Mouse (Mus musculus) Patski (cell line): ENCODE measurements around the gene Krt9. TPM values are rescaled to one million over a fixed set of nuclear protein-coding genes. Genes with fewer than 3 reads are reported as not detected.
A peak's percentile ranks its signal among the peaks of the same experiment; 100 is the strongest.
"Not testable (repeated sequence)": the region's sequence is repeated elsewhere in the genome, so short reads cannot be mapped to it uniquely, and the experiment has no call there.

ENCODE experiments used
- ATAC-seq: fragments of 100-300 bp; one replicate; pipeline ENCODE4 v1.8.0; 2021
- CTCF ChIA-PET: fragments of 350-600 bp; sonication (Branson Sonifier 250); formaldehyde crosslinking; loops from one replicate; lab custom pipeline; 2022; ENCODE audit warnings: inconsistent platforms; lab: Charles Lee
- POLR2A ChIA-PET: fragments of 350-600 bp; sonication (Branson Sonifier 250); formaldehyde crosslinking; loops from one replicate; lab custom pipeline; 2022; ENCODE audit warnings: antibody characterized with exemption, inconsistent platforms; lab: Charles Lee
- DNase-seq: peaks from one replicate; pipeline ENCODE4 v3.0.0-alpha.2; 2011; ENCODE audit warnings: low read depth, low spot score
- H3K27me3 ChIP-seq: fragments of 371-371 bp; one replicate; pipeline ENCODE4 v1.5.1; 2021
- CTCF ChIP-seq: fragments of 100-300 bp; IDR thresholded peaks from one replicate; pipeline ENCODE4 v1.5.1; 2021
- in situ Hi-C: fragments of 300-500 bp; cut with MboI; formaldehyde crosslinking; loops from 3 replicates; pipeline ENCODE4 v1.11.1; 2018; ENCODE audit warnings: low pct_unique_long_range_greater_than_20kb, mixed read lengths
- polyA plus RNA-seq: library from polyadenylated mRNA; unstranded; gene quantifications from one replicate; pipeline ENCODE4 v1.2.3, GENCODE M21; 2021

Gene Krt9
- not detected for polyA plus RNA-seq

- CTCF ChIA-PET, result no interaction called here
- no peak for ATAC-seq
- no peak for TF ChIP-seq CTCF
Measured at GRCm38 (mm10) chr11:100192992-100193391, at the start of gene Krt9. TSS of gene Krt9 (minus strand) at chr11:100193246.

GRCm38 (mm10) chr11:100240272-100240671 lies 47.2 kb upstream of the Krt9 start:
- CTCF ChIA-PET, ATAC-seq, POLR2A ChIA-PET, DNase-seq, in situ Hi-C loops: not testable (repeated sequence)
- H3K27me3 ChIP-seq, result peaks cover 40% of the 10 kb centered on the region

More at GRCm38 (mm10) chr11:100192992-100193391, at the start of gene Krt9:
- in situ Hi-C loops, result no loop called here
- peaks cover 38% of the 10 kb centered on the region for H3K27me3 ChIP-seq
- POLR2A ChIA-PET, result no interaction called here
- no peak for DNase-seq

GRCm38 (mm10) chr11:100221741-100222140 lies 28.7 kb upstream of the Krt9 start:
- in situ Hi-C loops, result no loop called here
- DNase-seq (no peak), ATAC-seq (no peak)
- peaks cover 13% of the 10 kb centered on the region for H3K27me3 ChIP-seq
- TF ChIP-seq CTCF, result no peak
- POLR2A ChIA-PET, result no interaction called here
- CTCF ChIA-PET, result no interaction called here

GRCm38 (mm10) chr11:100219304-100219703 lies 26.3 kb upstream of the Krt9 start:
- ChIA-PET POLR2A (no interaction called here), CTCF (no interaction called here)
- TF ChIP-seq CTCF, result no peak
- ATAC-seq (no peak), DNase-seq (no peak)
- in situ Hi-C loops, result no loop called here
- peaks cover 16% of the 10 kb centered on the region for H3K27me3 ChIP-seq

GRCm38 (mm10) chr11:100208542-100208941 lies 15.5 kb upstream of the Krt9 start:
- TF ChIP-seq CTCF, result no peak
- ChIA-PET POLR2A (no interaction called here), CTCF (no interaction called here)
- H3K27me3 ChIP-seq, result peaks cover 8% of the 10 kb centered on the region
- in situ Hi-C loops, result no loop called here
- ATAC-seq, result no peak
- no peak for DNase-seq

GRCm38 (mm10) chr11:100207498-100207897 lies 14.5 kb upstream of the Krt9 start, which contains the start of gene Krt14:
TSS of gene Krt14 (minus strand) at chr11:100207548.
- ChIA-PET POLR2A (no interaction called here), CTCF (no interaction called here)
- in situ Hi-C loops, result no loop called here
- TF ChIP-seq CTCF, result no peak
- H3K27me3 ChIP-seq, result peaks cover 8% of the 10 kb centered on the region
- ATAC-seq, result no peak
- DNase-seq, result no peak

GRCm38 (mm10) chr11:100203448-100203847 lies 10.4 kb upstream of the Krt9 start:
- no peak for ATAC-seq
- ChIA-PET CTCF (no interaction called here), POLR2A (no interaction called here)
- peaks cover 2% of the 10 kb centered on the region for H3K27me3 ChIP-seq
- peak; percentile 19 for DNase-seq
- in situ Hi-C loops, result no loop called here
- no peak for TF ChIP-seq CTCF

GRCm38 (mm10) chr11:100202906-100203305 lies 9.9 kb upstream of the Krt9 start:
- peaks cover 2% of the 10 kb centered on the region for H3K27me3 ChIP-seq
- CTCF ChIA-PET, result no interaction called here
- no peak for TF ChIP-seq CTCF
- POLR2A ChIA-PET, result no interaction called here
- ATAC-seq (no peak), DNase-seq (no peak)
- in situ Hi-C loops, result no loop called here

- ChIA-PET CTCF (no interaction called here), POLR2A (no interaction called here)
- ATAC-seq, result no peak
- H3K27me3 ChIP-seq, result peaks cover 2% of the 10 kb centered on the region
- no peak for TF ChIP-seq CTCF
- no peak for DNase-seq
- in situ Hi-C loops, result no loop called here
Measured at GRCm38 (mm10) chr11:100200104-100200820, 7.2 kb upstream of the Krt9 start.

GRCm38 (mm10) chr11:100198666-100199065 lies 5.6 kb upstream of the Krt9 start:
- CTCF ChIA-PET, result no interaction called here
- ATAC-seq, result no peak
- peaks cover 8% of the 10 kb centered on the region for H3K27me3 ChIP-seq
- POLR2A ChIA-PET, result no interaction called here
- DNase-seq, result no peak
- no peak for TF ChIP-seq CTCF
- in situ Hi-C loops, result no loop called here

- ATAC-seq, result no peak
- peaks cover 46% of the 10 kb centered on the region for H3K27me3 ChIP-seq
- no peak for DNase-seq
- no peak for TF ChIP-seq CTCF
- CTCF ChIA-PET, result no interaction called here
- POLR2A ChIA-PET, result no interaction called here
- in situ Hi-C loops, result no loop called here
Measured at GRCm38 (mm10) chr11:100191820-100192219, 1.2 kb downstream of the Krt9 start.
